Mouse (Mus musculus): ENCODE results near the gene Pkn3.

- no peak for TF ChIP-seq CTCF (IDR thresholded peaks at IDR 0.05; ENCODE audit: insufficient read depth, low read length)
- TF ChIP-seq POLR2A (IDR thresholded peaks at IDR 0.05; ENCODE audit: borderline replicate concordance, extremely low read depth, low read depth, low read length): no peak
These were observed 9.5 kb upstream of the Pkn3 start for GRCm38 (mm10) chr2:30067962-30068361.
